In the genomic region with DNA sequence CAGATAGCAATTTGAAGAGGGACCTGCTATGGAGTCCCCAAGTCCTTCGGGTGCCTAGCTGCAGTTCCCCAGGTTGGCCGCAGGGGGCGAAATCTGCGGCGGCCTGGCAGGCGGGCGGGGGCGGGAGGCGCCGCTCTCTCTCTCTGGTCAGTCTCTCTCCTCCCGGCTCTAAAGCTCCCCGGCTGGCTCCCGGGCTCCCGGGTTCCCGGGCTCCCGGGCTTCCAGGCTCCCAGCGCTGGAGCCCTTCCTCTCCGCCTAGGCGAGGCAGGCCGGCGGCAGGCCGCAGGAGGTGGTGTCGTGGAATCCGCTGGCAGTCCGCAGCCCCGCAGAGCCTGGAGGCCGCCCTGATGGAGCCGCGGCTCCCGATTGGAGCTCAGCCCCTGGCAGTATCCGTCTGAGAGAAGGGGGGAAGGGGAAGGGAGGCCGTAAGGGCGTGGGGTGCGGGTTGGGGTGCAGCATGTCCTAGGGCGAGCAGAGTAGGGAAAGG, we compare ENCODE assay signal across 8 mouse cellular contexts. TPM values are rescaled to one million over a fixed set of nuclear protein-coding genes. Genes with fewer than 3 reads are reported as not detected.
A peak's percentile ranks its signal among the peaks of the same experiment; 100 is the strongest.
DNase-seq lines count a peak whose midpoint lies in the region; ATAC-seq lines count a peak whose summit lies in the region.

A gene (plus strand): TSS at position 82 of the 487 bp plus-strand sequence.

- DNase-seq in adrenal gland, adult 8-10 months, result peak; percentile 49
- peak; percentile 42 for DNase-seq in embryo, embryonic 11.5 days (ENCODE audit: low read depth, low spot score)
- DNase-seq in gastrocnemius, postnatal 36 days, result peak; percentile 46 to 65
- peak; percentile 81 for DNase-seq in intestine, embryonic 14.5 days (ENCODE audit: low spot score)
- DNase-seq in left cerebral cortex, postnatal 14 days (ENCODE audit: low spot score in 2 of 2), result peak; percentile 45 to 72
- DNase-seq in right cerebral cortex, postnatal 10 days (ENCODE audit: low spot score in 2 of 2), result peak; percentile 59 to 79
- DNase-seq in urinary bladder, postnatal 4 days (ENCODE audit: low spot score in 2 of 2), result peak; percentile 62 to 75

- H3K27ac ChIP-seq in intestine, embryonic 14.5 days (ENCODE audit: low read depth), result peak within 1 kb of the TSS; percentile 70; the same call in 1 of the 2 replicates

- WGBS in intestine, embryonic 14.5 days, result 12% methylated on average over 17 of the region's 35 CpGs

- H3K9me3 ChIP-seq in intestine, embryonic 14.5 days (ENCODE audit: control insufficient read depth, low read length), result no peaks in the 10 kb centered on the region

- H3K27me3 ChIP-seq in intestine, embryonic 14.5 days (replicated peaks; ENCODE audit: control insufficient read depth, insufficient read depth, low read length), result no peaks in the 10 kb centered on the region

- H3K36me3 ChIP-seq in intestine, embryonic 14.5 days (ENCODE audit: control insufficient read depth, insufficient read depth, low read length), result peaks cover 3% of the 10 kb centered on the region; the same call in 1 of the 2 replicates

- peak within 1 kb of the TSS; percentile 55 for H3K4me3 ChIP-seq in intestine, embryonic 14.5 days (ENCODE audit: low read depth, low read length)

- peak within 1 kb of the TSS; percentile 53 for H3K4me2 ChIP-seq in intestine, embryonic 14.5 days (ENCODE audit: low read length)

- intact Hi-C loops in gastrocnemius, postnatal 36 days (cut with DNase I), result no loop called here
- intact Hi-C loops in left cerebral cortex, postnatal 14 days (cut with DNase I), result no loop called here

- ATAC-seq in intestine, embryonic 14.5 days (replicated peaks; ENCODE audit: low FRiP score, low TSS enrichment, low read depth), result peak; percentile 89
- ATAC-seq in megakaryocyte progenitor cell, adult 5-6 weeks (replicated peaks; ENCODE audit: poor library complexity), result peak; percentile 79

- H3K4me1 ChIP-seq in intestine, embryonic 14.5 days (replicated peaks; ENCODE audit: control insufficient read depth, insufficient read depth, low read length), result no peaks in the 10 kb centered on the region

- H3K9ac ChIP-seq in intestine, embryonic 14.5 days (ENCODE audit: low read length), result peak within 1 kb of the TSS; percentile 63

RNA-seq across cellular contexts. Expression of the gene that starts here (rescaled TPM):
- 10 to 100 TPM; 54.2 to 95.2 (median 75.8) TPM for total RNA-seq in adrenal gland, adult 8-10 months (2022)
- 10 to 100 TPM; 12.7 to 13.2 TPM for total RNA-seq in gastrocnemius, postnatal 36 days (2021)
- 21.5 and 23.9 TPM in 2 replicates for polyA plus RNA-seq in intestine, embryonic 14.5 days (2014; fragmentation: Nextera tagmentation; extraction: Ambion mirVana)
- total RNA-seq in left cerebral cortex, postnatal 14 days (2021), result 10 to 100 TPM; 47.1 to 50.2 TPM
- 72.3 and 90.0 TPM in 2 replicates for total RNA-seq in megakaryocyte progenitor cell, adult 5-6 weeks (2015)
- total RNA-seq in megakaryocyte progenitor cell, adult 5-6 weeks (2017), result 25.7 and 34.6 TPM in 2 replicates

Comparison
In these comparisons a context has a peak if more than half of its experiments do, and no peak if none do; other contexts are left out.
1. Peak in every context shown above with its lines: DNase-seq, ATAC-seq, H3K4me3 ChIP-seq and H3K27ac ChIP-seq.